Mouse (Mus musculus) MEL (cell line): Measurements from ENCODE around the gene Cul5. TPM values are rescaled to one million over a fixed set of nuclear protein-coding genes. Genes with fewer than 3 reads are reported as not detected.

Experiments
- DNase-seq: peaks from one replicate; pipeline ENCODE4 v3.0.0; 2011; ENCODE audit warnings: low read depth, low spot score
- H3K27ac ChIP-seq: 2 replicates; pipeline ENCODE4 v1.5.1; 2012; ENCODE audit warnings: low read depth, mild to moderate bottlenecking, control low read depth, low read length, moderate library complexity; ENCODE audit not compliant: control insufficient read depth
- H3K27me3 ChIP-seq, 2 experiments: fragments of 150-350 bp in 1 of 2; sonication (generic) in 1 of 2; 2 replicates each; pipeline ENCODE4 v1.6.1; 2012; ENCODE audit warnings: low read length in 2 of 2, mild to moderate bottlenecking in 2 of 2, improper control_type of control experiment in 1 of 2, moderate library complexity in 1 of 2; ENCODE audit not compliant: insufficient read depth in 2 of 2, control insufficient read depth in 1 of 2
- H3K36me3 ChIP-seq, 2 experiments: 2 replicates each; pipeline ENCODE4 v1.6.1; 2012 to 2014; ENCODE audit warnings: low read length in 2 of 2, improper control_type of control experiment in 1 of 2, inconsistent platforms in 1 of 2, mild to moderate bottlenecking in 1 of 2; ENCODE audit not compliant: insufficient read depth in 2 of 2, control insufficient read depth in 1 of 2
- H3K4me1 ChIP-seq, 2 experiments: fragments of 150-350 bp in 1 of 2; sonication (generic) in 1 of 2; 2 replicates each; pipeline ENCODE4 v1.6.1; 2012; ENCODE audit warnings: low read length in 2 of 2, improper control_type of control experiment in 1 of 2, mild to moderate bottlenecking in 1 of 2; ENCODE audit not compliant: insufficient read depth in 2 of 2, control insufficient read depth in 1 of 2
- H3K4me3 ChIP-seq, 2 experiments: fragments of 150-350 bp in 1 of 2; sonication (generic) in 1 of 2; 2 replicates each; pipeline ENCODE4 v1.5.1; 2012; ENCODE audit warnings: low read depth in 2 of 2, low read length in 2 of 2, mild to moderate bottlenecking in 2 of 2, moderate library complexity in 2 of 2, control low read depth in 1 of 2, improper control_type of control experiment in 1 of 2; ENCODE audit not compliant: control insufficient read depth in 1 of 2, insufficient read depth in 1 of 2
- H3K79me2 ChIP-seq: 2 replicates; pipeline ENCODE4 v1.6.1; 2012; ENCODE audit warnings: mild to moderate bottlenecking, low read length, moderate library complexity; ENCODE audit not compliant: control insufficient read depth, poor library complexity, insufficient read depth
- H3K9ac ChIP-seq: 2 replicates; pipeline ENCODE4 v1.6.1; 2012; ENCODE audit warnings: low read depth, mild to moderate bottlenecking, control low read depth, low read length, moderate library complexity; ENCODE audit not compliant: control insufficient read depth, poor library complexity, severe bottlenecking
- H3K9me3 ChIP-seq: fragments of 150-350 bp; sonication (generic); replicated peaks from 2 replicates; pipeline ENCODE4 v1.6.1; 2012; ENCODE audit warnings: mild to moderate bottlenecking, low read length, improper control_type of control experiment, moderate library complexity; ENCODE audit not compliant: insufficient read depth
- BHLHE40 ChIP-seq: IDR thresholded peaks from 2 replicates; pipeline ENCODE4 v1.6.1; 2012; ENCODE audit warnings: low read depth, mild to moderate bottlenecking, inconsistent platforms, low read length, improper control_type of control experiment, borderline replicate concordance
- CHD2 ChIP-seq: IDR thresholded peaks from 2 replicates; pipeline ENCODE4 v1.6.1; 2011; ENCODE audit warnings: low read length, improper control_type of control experiment
- CTCF ChIP-seq, 3 experiments: IDR thresholded peaks in 2 of 3; conservative IDR thresholded peaks in 1 of 3; 2 replicates each; pipeline ENCODE4 v1.5.1; 2011 to 2012; ENCODE audit warnings: low read length in 3 of 3, low read depth in 2 of 3, mild to moderate bottlenecking in 2 of 3, improper control_type of control experiment in 1 of 3, inconsistent platforms in 1 of 3, mixed read lengths in 1 of 3, moderate library complexity in 1 of 3; ENCODE audit not compliant: control insufficient read depth in 1 of 3, insufficient read depth in 1 of 3, poor library complexity in 1 of 3, severe bottlenecking in 1 of 3
- ELF1 ChIP-seq: IDR thresholded peaks from 2 replicates; pipeline ENCODE4 v1.6.1; 2014; ENCODE audit warnings: low read depth, mild to moderate bottlenecking, inconsistent platforms, low read length, improper control_type of control experiment, moderate library complexity
- EP300 ChIP-seq, 2 experiments: IDR thresholded peaks; 2 replicates each; pipeline ENCODE4 v1.6.1; 2011; ENCODE audit warnings: improper control_type of control experiment in 2 of 2, low read length in 2 of 2, low read depth in 1 of 2, mild to moderate bottlenecking in 1 of 2
- ETS1 ChIP-seq: IDR thresholded peaks from 2 replicates; pipeline ENCODE4 v1.6.1; 2012; ENCODE audit warnings: low read depth, mild to moderate bottlenecking, inconsistent platforms, low read length, improper control_type of control experiment, moderate library complexity
- GABPA ChIP-seq: IDR thresholded peaks from 2 replicates; pipeline ENCODE4 v1.6.1; 2012; ENCODE audit warnings: low read depth, mild to moderate bottlenecking, inconsistent platforms, low read length, improper control_type of control experiment, moderate library complexity
- GATA1 ChIP-seq: IDR thresholded peaks from 2 replicates; pipeline ENCODE4 v1.6.1; 2011; ENCODE audit warnings: low read depth, low read length, improper control_type of control experiment
- MAFK ChIP-seq: IDR thresholded peaks from 2 replicates; pipeline ENCODE4 v1.6.1; 2011; ENCODE audit warnings: low read depth, mild to moderate bottlenecking, low read length, improper control_type of control experiment, borderline replicate concordance
- MAX ChIP-seq: IDR thresholded peaks from 2 replicates; pipeline ENCODE4 v1.6.1; 2011; ENCODE audit warnings: low read length, improper control_type of control experiment
- MXI1 ChIP-seq: IDR thresholded peaks from 2 replicates; pipeline ENCODE4 v1.6.1; 2011; ENCODE audit warnings: mild to moderate bottlenecking, low read depth, low read length, improper control_type of control experiment
- MYB ChIP-seq: IDR thresholded peaks from 2 replicates; pipeline ENCODE4 v1.6.1; 2011; ENCODE audit warnings: mild to moderate bottlenecking, low read depth, low read length, improper control_type of control experiment
- MYC ChIP-seq: IDR thresholded peaks from 2 replicates; pipeline ENCODE4 v1.6.1; 2011; ENCODE audit warnings: low read depth, mild to moderate bottlenecking, low read length, improper control_type of control experiment, moderate library complexity
- POLR2AphosphoS2 ChIP-seq: IDR thresholded peaks from 2 replicates; pipeline ENCODE4 v1.6.1; 2011; ENCODE audit warnings: low read length, improper control_type of control experiment
- POLR2AphosphoS5 ChIP-seq: IDR thresholded peaks from 2 replicates; pipeline ENCODE4 v1.6.1; 2012; ENCODE audit warnings: low read depth, borderline replicate concordance, mild to moderate bottlenecking, inconsistent platforms, low read length, moderate library complexity, mixed read lengths
- RAD21 ChIP-seq: IDR thresholded peaks from 2 replicates; pipeline ENCODE4 v1.6.1; 2011; ENCODE audit warnings: mild to moderate bottlenecking, low read depth, low read length, improper control_type of control experiment
- TAL1 ChIP-seq: IDR thresholded peaks from 2 replicates; pipeline ENCODE4 v1.6.1; 2012; ENCODE audit warnings: mild to moderate bottlenecking, inconsistent platforms, low read length, moderate library complexity, mixed read lengths
- TBP ChIP-seq: IDR thresholded peaks from 2 replicates; pipeline ENCODE4 v1.8.0; 2011; ENCODE audit warnings: low read depth, low read length, improper control_type of control experiment
- TCF12 ChIP-seq: IDR thresholded peaks from 2 replicates; pipeline ENCODE4 v1.6.1; 2014; ENCODE audit warnings: low read depth, mild to moderate bottlenecking, inconsistent platforms, low read length, improper control_type of control experiment, moderate library complexity
- USF2 ChIP-seq, 2 experiments: IDR thresholded peaks; 2 replicates each; pipeline ENCODE4 v1.6.1; 2011 to 2012; ENCODE audit warnings: improper control_type of control experiment in 2 of 2, low read length in 2 of 2, borderline replicate concordance in 1 of 2, inconsistent platforms in 1 of 2, low read depth in 1 of 2, mild to moderate bottlenecking in 1 of 2; ENCODE audit not compliant: insufficient read depth in 1 of 2
- ZNF384 ChIP-seq: IDR thresholded peaks from 2 replicates; pipeline ENCODE4 v1.6.1; 2012; ENCODE audit warnings: low read depth, mild to moderate bottlenecking, inconsistent platforms, low read length, improper control_type of control experiment
- polyA plus RNA-seq, 2 experiments: library from polyadenylated mRNA; stranded (reverse) in 1 of 2; unstranded in 1 of 2; fragments of >175 nt in 1 of 2; fragments of >200 nt in 1 of 2; gene quantifications; 2 replicates each; pipeline versions ENCODE4 v1.2.1 to v1.2.4; 2012; ENCODE audit warnings: low replicate concordance in 2 of 2, low read depth in 1 of 2; ENCODE audit not compliant: insufficient read length in 2 of 2, insufficient read depth in 1 of 2, missing spikeins in 1 of 2
- total RNA-seq: library from RNA; depleted of rRNA; stranded (reverse); fragments of 300-350 nt; gene quantifications from 2 replicates; pipeline ENCODE4 v1.2.3, GENCODE M21; 2012

The Cul5 gene
- total and polyA plus RNA-seq, 3 experiments, result 24.5 to 32.0 (median 30.7) TPM

DNA sequence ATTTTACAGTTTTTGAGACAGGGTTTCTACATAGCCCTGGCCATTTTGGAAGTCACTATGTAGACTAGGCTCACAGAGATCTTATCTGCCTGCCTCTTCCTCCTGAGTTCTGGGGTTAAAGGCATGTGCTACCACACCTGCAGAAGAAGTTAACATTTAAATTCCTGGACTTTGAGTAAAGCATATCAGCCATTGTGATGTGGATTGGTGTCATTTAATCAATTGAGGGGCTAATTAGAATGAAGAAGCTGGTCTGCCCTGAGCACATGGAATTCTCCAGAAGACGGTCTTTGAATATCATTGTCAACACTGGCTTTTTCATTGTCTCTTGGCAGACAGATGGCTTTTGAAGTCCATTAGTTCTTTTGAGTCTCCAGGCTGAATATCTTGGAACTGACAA, 11.0 kb upstream of the Cul5 start:
- DNase-seq, result no peak
- H3K9ac ChIP-seq, result no peak overlapping the region

DNA sequence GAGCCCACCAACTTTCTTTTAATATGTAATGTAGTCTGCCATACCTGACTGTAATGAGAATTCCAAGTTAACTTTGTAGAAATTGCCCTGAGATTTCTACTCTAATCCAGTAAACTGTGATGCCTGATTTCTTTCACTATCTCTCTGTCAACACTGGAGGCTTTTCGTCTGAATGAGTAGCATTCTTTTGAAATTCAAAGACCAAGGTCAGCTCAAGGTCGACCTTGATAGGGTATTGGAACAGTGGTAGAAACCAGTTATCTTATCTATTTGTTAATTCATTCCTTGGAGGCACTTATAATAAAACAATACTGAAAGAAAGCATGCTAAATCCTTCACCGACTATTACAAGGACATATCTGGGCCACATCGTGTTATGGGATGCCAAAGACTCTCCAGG, 7.1 kb upstream of the Cul5 start:
- TF ChIP-seq ELF1, result no peak
- TF ChIP-seq POLR2AphosphoS5, result no peak
- TF ChIP-seq TBP, result no peak
- TF ChIP-seq MYC, result no peak
- no peak for TF ChIP-seq GATA1
- TF ChIP-seq MAX, result no peak
- no peak for TF ChIP-seq RAD21
- no peak for TF ChIP-seq CTCF (IDR thresholded peaks at IDR 0.05 in 2 of 3, conservative IDR thresholded peaks at IDR 0.05 in 1 of 3; ENCODE audit: control insufficient read depth in 1 of 3, insufficient read depth in 1 of 3, low read depth in 2 of 3, low read length in 3 of 3, poor library complexity in 1 of 3, severe bottlenecking in 1 of 3)
- TF ChIP-seq ETS1, result no peak
- TF ChIP-seq TCF12, result no peak
- no peak for TF ChIP-seq CHD2
- no peak for TF ChIP-seq TAL1
- no peak for TF ChIP-seq POLR2AphosphoS2
- TF ChIP-seq GABPA, result no peak
- no peak for TF ChIP-seq MAFK
- TF ChIP-seq EP300 (IDR thresholded peaks at IDR 0.05; ENCODE audit: low read depth in 1 of 2, low read length in 2 of 2), result no peak
- no peak for TF ChIP-seq BHLHE40
- no peak for TF ChIP-seq MXI1
- TF ChIP-seq ZNF384, result no peak
- no peak for TF ChIP-seq USF2 (IDR thresholded peaks at IDR 0.05; ENCODE audit: borderline replicate concordance in 1 of 2, insufficient read depth in 1 of 2, low read depth in 1 of 2, low read length in 2 of 2)
- H3K4me3 ChIP-seq, result no peak overlapping the region

More for the DNA sequence above, 11.0 kb upstream of the Cul5 start:
- Histone ChIP-seq H3K27ac (no peak overlapping the region), H3K4me3 (no peak overlapping the region), H3K79me2 (no peaks in the 10 kb centered on the region), H3K9me3 (no peaks in the 10 kb centered on the region), H3K4me1 (no peaks in the 10 kb centered on the region)
- TF ChIP-seq MYB (no peak), GATA1 (0 out of 2 replicates have a peak, but pooled peaks have one; percentile 11)
- TF ChIP-seq, all 39 proteins: peak for 1
- peaks cover 5 to 7% of the 10 kb centered on the region in 2 experiments; a peak in 3 of 4 replicates for H3K27me3 ChIP-seq
- H3K36me3 ChIP-seq, result no peaks in the 10 kb centered on the region

More for the DNA sequence above, 7.1 kb upstream of the Cul5 start:
- no peak overlapping the region for H3K27ac ChIP-seq
- no peaks in the 10 kb centered on the region for H3K79me2 ChIP-seq
- no peak overlapping the region for H3K9ac ChIP-seq
- no peaks in the 10 kb centered on the region for H3K27me3 ChIP-seq
- H3K4me1 ChIP-seq, result no peaks in the 10 kb centered on the region
- H3K9me3 ChIP-seq, result no peaks in the 10 kb centered on the region
- H3K36me3 ChIP-seq, result no peaks in the 10 kb centered on the region
- DNase-seq, result no peak
